Mouse (Mus musculus): ENCODE measurements at regions not wholly inside any gene's neighbourhood (a gene's known extent, or its start where the extent isn't known, plus 50 kb on each side); places are given as distances from the start of the nearest gene placed in this dataset.

GRCm38 (mm10) chr1:137591891-137592290, 583.6 kb downstream of the Ptprc start:
- no peak overlapping the region for H3K4me3 ChIP-seq (replicated peaks)
- H3K4me1 ChIP-seq, result no peaks in the 10 kb centered on the region; the same call in 1 of the 2 replicates
- H3K4me2 ChIP-seq, result no peak overlapping the region
- 44% methylated on average over 2 of the region's 2 CpGs for WGBS
- H3K27ac ChIP-seq, result no peak overlapping the region
- no peak overlapping the region for H3K9ac ChIP-seq
- no peak for ATAC-seq (ENCODE audit: low FRiP score)
- H3K27me3 ChIP-seq, result no peaks in the 10 kb centered on the region
- H3K9me3 ChIP-seq, result no peaks in the 10 kb centered on the region
- no peaks in the 10 kb centered on the region for H3K36me3 ChIP-seq (replicated peaks)

- Histone ChIP-seq H3K4me1 (no peaks in the 10 kb centered on the region; the same call in 1 of the 2 replicates), H3K27ac (no peak overlapping the region), H3K9ac (no peak overlapping the region), H3K9me3 (no peaks in the 10 kb centered on the region), H3K36me3 (replicated peaks) (no peaks in the 10 kb centered on the region), H3K27me3 (no peaks in the 10 kb centered on the region), H3K4me3 (replicated peaks) (no peak overlapping the region), H3K4me2 (no peak overlapping the region)
- no peak for ATAC-seq (ENCODE audit: low FRiP score)
- WGBS, result 63% methylated on average over 3 of the region's 3 CpGs
Measured at GRCm38 (mm10) chr1:137591295-137591694, 584.2 kb downstream of the Ptprc start.

- Histone ChIP-seq H3K9ac (no peak overlapping the region), H3K4me3 (replicated peaks) (no peak overlapping the region), H3K27ac (no peak overlapping the region), H3K27me3 (no peaks in the 10 kb centered on the region), H3K4me1 (no peaks in the 10 kb centered on the region; the same call in 1 of the 2 replicates), H3K36me3 (replicated peaks) (no peaks in the 10 kb centered on the region), H3K4me2 (no peak overlapping the region), H3K9me3 (no peaks in the 10 kb centered on the region)
- 89% methylated on average over 6 of the region's 6 CpGs for WGBS
- ATAC-seq (ENCODE audit: low FRiP score), result no peak
Measured at GRCm38 (mm10) chr1:137588304-137589300, 586.9 kb downstream of the Ptprc start.

- Histone ChIP-seq H3K9me3 (no peaks in the 10 kb centered on the region), H3K27me3 (no peaks in the 10 kb centered on the region), H3K4me3 (replicated peaks) (no peak overlapping the region), H3K4me2 (no peak overlapping the region), H3K36me3 (replicated peaks) (no peaks in the 10 kb centered on the region), H3K9ac (no peak overlapping the region), H3K4me1 (no peaks in the 10 kb centered on the region; the same call in 1 of the 2 replicates), H3K27ac (no peak overlapping the region)
- WGBS, result 92% methylated on average over 12 of the region's 12 CpGs
- no peak for ATAC-seq (ENCODE audit: low FRiP score)
Measured at GRCm38 (mm10) chr1:137587481-137588228, 587.9 kb downstream of the Ptprc start.

GRCm38 (mm10) chr1:137584696-137585095, 590.8 kb downstream of the Ptprc start:
- Histone ChIP-seq H3K27me3 (no peaks in the 10 kb centered on the region), H3K36me3 (replicated peaks) (no peaks in the 10 kb centered on the region), H3K4me3 (replicated peaks) (no peak overlapping the region), H3K9ac (no peak overlapping the region), H3K27ac (no peak overlapping the region), H3K4me1 (no peaks in the 10 kb centered on the region), H3K9me3 (no peaks in the 10 kb centered on the region), H3K4me2 (no peak overlapping the region)
- no peak for ATAC-seq (ENCODE audit: low FRiP score)
- WGBS, result 65% methylated on average over 6 of the region's 6 CpGs

- Histone ChIP-seq H3K4me3 (replicated peaks) (no peak overlapping the region), H3K9ac (no peak overlapping the region), H3K9me3 (no peaks in the 10 kb centered on the region), H3K27ac (no peak overlapping the region), H3K36me3 (replicated peaks) (no peaks in the 10 kb centered on the region), H3K4me2 (no peak overlapping the region), H3K27me3 (no peaks in the 10 kb centered on the region), H3K4me1 (no peaks in the 10 kb centered on the region)
- ATAC-seq (ENCODE audit: low FRiP score), result no peak
- 88% methylated on average over 13 of the region's 13 CpGs for WGBS
Measured at GRCm38 (mm10) chr1:137584104-137584675, 591.3 kb downstream of the Ptprc start.

- no peaks in the 10 kb centered on the region for H3K27me3 ChIP-seq
- 64% methylated on average over 1 of the region's 1 CpGs for WGBS
Measured at GRCm38 (mm10) chr1:137577639-137578038, 597.9 kb downstream of the Ptprc start.

GRCm38 (mm10) chr1:137576174-137576573, 599.3 kb downstream of the Ptprc start:
- no peak overlapping the region for H3K4me3 ChIP-seq (replicated peaks)
- H3K9ac ChIP-seq, result no peak overlapping the region
- no peak overlapping the region for H3K27ac ChIP-seq
- 86% methylated on average over 9 of the region's 9 CpGs for WGBS
- no peaks in the 10 kb centered on the region for H3K36me3 ChIP-seq (replicated peaks)
- H3K27me3 ChIP-seq, result no peaks in the 10 kb centered on the region
- H3K4me1 ChIP-seq, result no peaks in the 10 kb centered on the region
- H3K9me3 ChIP-seq, result no peaks in the 10 kb centered on the region
- no peak for ATAC-seq (ENCODE audit: low FRiP score)
- no peak overlapping the region for H3K4me2 ChIP-seq

More at GRCm38 (mm10) chr1:137577639-137578038, 597.9 kb downstream of the Ptprc start:
- ATAC-seq (ENCODE audit: low FRiP score), result no peak
- H3K4me3 ChIP-seq (replicated peaks), result no peak overlapping the region
- H3K27ac ChIP-seq, result no peak overlapping the region
- no peaks in the 10 kb centered on the region for H3K4me1 ChIP-seq
- no peaks in the 10 kb centered on the region for H3K36me3 ChIP-seq (replicated peaks)
- no peaks in the 10 kb centered on the region for H3K9me3 ChIP-seq
- no peak overlapping the region for H3K9ac ChIP-seq
- H3K4me2 ChIP-seq, result no peak overlapping the region

GRCm38 (mm10) chr1:137575380-137575779, 600.1 kb downstream of the Ptprc start:
- H3K36me3 ChIP-seq (replicated peaks), result no peaks in the 10 kb centered on the region
- no peak overlapping the region for H3K4me2 ChIP-seq
- no peaks in the 10 kb centered on the region for H3K27me3 ChIP-seq
- H3K4me3 ChIP-seq (replicated peaks), result no peak overlapping the region
- ATAC-seq (ENCODE audit: low FRiP score), result no peak
- no peak overlapping the region for H3K9ac ChIP-seq
- no peaks in the 10 kb centered on the region for H3K4me1 ChIP-seq
- H3K27ac ChIP-seq, result no peak overlapping the region
- H3K9me3 ChIP-seq, result no peaks in the 10 kb centered on the region

- no peaks in the 10 kb centered on the region for H3K36me3 ChIP-seq (replicated peaks)
- no peak overlapping the region for H3K4me2 ChIP-seq
- H3K27ac ChIP-seq, result no peak overlapping the region
- no peaks in the 10 kb centered on the region for H3K9me3 ChIP-seq
- no peaks in the 10 kb centered on the region for H3K27me3 ChIP-seq
- no peaks in the 10 kb centered on the region for H3K4me1 ChIP-seq
- 88% methylated on average over 6 of the region's 6 CpGs for WGBS
- ATAC-seq (ENCODE audit: low FRiP score), result no peak
- H3K4me3 ChIP-seq (replicated peaks), result no peak overlapping the region
- H3K9ac ChIP-seq, result no peak overlapping the region
Measured at GRCm38 (mm10) chr1:137571905-137572865, 603.3 kb downstream of the Ptprc start.

GRCm38 (mm10) chr1:137571190-137571904, 604.2 kb downstream of the Ptprc start:
- no peak for ATAC-seq (ENCODE audit: low FRiP score)
- no peaks in the 10 kb centered on the region for H3K36me3 ChIP-seq (replicated peaks)
- no peak overlapping the region for H3K4me3 ChIP-seq (replicated peaks)
- no peak overlapping the region for H3K27ac ChIP-seq
- no peaks in the 10 kb centered on the region for H3K4me1 ChIP-seq
- no peak overlapping the region for H3K4me2 ChIP-seq
- no peaks in the 10 kb centered on the region for H3K27me3 ChIP-seq
- 83% methylated on average over 4 of the region's 4 CpGs for WGBS
- H3K9me3 ChIP-seq, result no peaks in the 10 kb centered on the region
- H3K9ac ChIP-seq, result no peak overlapping the region
